ENCODE assay signal across 9 mouse cellular contexts in the genomic region with DNA sequence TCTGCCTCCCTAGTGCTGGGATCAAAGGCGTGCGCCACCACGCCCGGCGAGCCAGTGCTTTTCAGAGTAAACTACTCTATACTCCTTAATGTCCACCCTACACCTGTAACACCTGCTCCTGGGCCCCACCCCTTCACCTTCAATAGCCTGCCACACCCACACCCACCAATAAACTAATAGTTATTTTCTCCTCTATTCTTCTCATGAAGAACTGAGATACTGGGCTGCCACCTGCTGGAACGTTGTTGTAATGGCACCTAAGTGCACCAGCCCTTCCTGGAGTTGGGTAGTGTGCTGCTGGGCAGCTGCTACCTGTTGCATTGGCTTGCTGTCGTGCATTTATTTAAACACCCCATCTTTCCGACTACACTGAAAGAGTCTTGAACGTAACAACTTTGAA.
DNase-seq lines count a peak whose midpoint lies in the region; ATAC-seq lines count a peak whose summit lies in the region.
"Had no signal": no experiment of that assay in that cellular context is flagged by ENCODE, and none has a peak within 500 bp of the region (broad histone marks: within the 10 kb centered on the region; RNA-seq: fewer than 3 reads in every experiment).

No protein-coding gene starts in this region.

- intact Hi-C loops in heart, postnatal 14 days (cut with DNase I): loop anchor here (1.0 to 10.0 kb wide), 2 partner anchors 125 to 893 kb away; no protein-coding TSS in a partner anchor

- peak; percentile 71 for DNase-seq in kidney, adult 18-20 months
- peak; percentile 70 for DNase-seq in WW6 (ENCODE audit: low read depth, low spot score)
- DNase-seq in cerebellum, postnatal 25 days: peak; percentile 83 to 90
- peak; percentile 69 to 82 for DNase-seq in heart, postnatal 14 days
- peak; percentile 53 for DNase-seq in limb, embryonic 10.5 days (ENCODE audit: low spot score)
- peak; percentile 44 for DNase-seq in retina, adult 2 months (ENCODE audit: low read depth, low spot score)
- peak; percentile 57 to 72 for DNase-seq in thymus, postnatal 10 days (ENCODE audit: low spot score in 2 of 2)

- H3K9ac ChIP-seq in kidney, embryonic 16.5 days (replicated peaks; ENCODE audit: low read length): no peak overlapping the region
- H3K9ac ChIP-seq: embryonic facial prominence, embryonic 12.5 days had no signal

- H3K4me2 ChIP-seq in kidney, embryonic 16.5 days (replicated peaks; ENCODE audit: low read depth, low read length): no peak overlapping the region
- H3K4me2 ChIP-seq: embryonic facial prominence, embryonic 12.5 days had no signal

- no peak overlapping the region for H3K4me3 ChIP-seq in kidney, embryonic 16.5 days (ENCODE audit: low read length)
- H3K4me3 ChIP-seq in limb, embryonic 10.5 days: no peak overlapping the region
- H3K4me3 ChIP-seq: embryonic facial prominence, embryonic 12.5 days had no signal

- 79% methylated on average over 9 of the region's 9 CpGs for WGBS in kidney, embryonic 16.5 days
- 80% methylated on average over 9 of the region's 9 CpGs for WGBS in limb, embryonic 10.5 days

- H3K4me1 ChIP-seq in kidney, embryonic 16.5 days (ENCODE audit: insufficient read depth, low read length): peaks cover 4% of the 10 kb centered on the region; the same call in 1 of the 2 replicates
- H3K4me1 ChIP-seq in limb, embryonic 10.5 days: peaks cover 17% of the 10 kb centered on the region; the same call in 1 of the 2 replicates

- H3K9me3 ChIP-seq in kidney, embryonic 16.5 days (ENCODE audit: low read length): no peaks in the 10 kb centered on the region
- no peaks in the 10 kb centered on the region for H3K9me3 ChIP-seq in limb, embryonic 10.5 days (replicated peaks)
- H3K9me3 ChIP-seq: embryonic facial prominence, embryonic 12.5 days had no signal

- no peaks in the 10 kb centered on the region for H3K27me3 ChIP-seq in kidney, embryonic 16.5 days (ENCODE audit: insufficient read depth, low read length)
- H3K27me3 ChIP-seq in limb, embryonic 10.5 days (ENCODE audit: low read depth, poor library complexity, severe bottlenecking): no peaks in the 10 kb centered on the region
- H3K27me3 ChIP-seq: embryonic facial prominence, embryonic 12.5 days had no signal

- no peaks in the 10 kb centered on the region for H3K36me3 ChIP-seq in kidney, embryonic 16.5 days (ENCODE audit: insufficient read depth, low read length)
- no peaks in the 10 kb centered on the region for H3K36me3 ChIP-seq in limb, embryonic 10.5 days
- H3K36me3 ChIP-seq: embryonic facial prominence, embryonic 12.5 days had no signal

- no peak overlapping the region for H3K27ac ChIP-seq in kidney, embryonic 16.5 days (ENCODE audit: low read length)
- no peak overlapping the region for H3K27ac ChIP-seq in limb, embryonic 10.5 days
- H3K27ac ChIP-seq: embryonic facial prominence, embryonic 12.5 days had no signal

- no peak for ATAC-seq in kidney, embryonic 16.5 days (ENCODE audit: low FRiP score, low TSS enrichment)
